Mouse (Mus musculus) Muller cell, postnatal 12 days (primary cell): ENCODE results near the gene Cdh23.

Experiments used
- DNase-seq: peaks from one replicate; pipeline ENCODE4 v3.0.0-alpha.2; 2015; ENCODE audit errors: inconsistent ontology term

Cdh23 gene

GRCm38 (mm10) chr10:60400507-60401295 lies 295.6 kb downstream of the Cdh23 start:
- DNase-seq = no peak

GRCm38 (mm10) chr10:60399449-60399848 lies 296.8 kb downstream of the Cdh23 start, which contains the start of gene Gm17455:
Gm17455 (plus strand) TSS chr10:60399726.
- no peak for DNase-seq

- no peak for DNase-seq
Observed at GRCm38 (mm10) chr10:60398051-60398814, 298.1 kb downstream of the Cdh23 start.

GRCm38 (mm10) chr10:60395605-60396004 lies 300.7 kb downstream of the Cdh23 start:
- peak; percentile 65 for DNase-seq

GRCm38 (mm10) chr10:60394936-60395335 lies 301.4 kb downstream of the Cdh23 start:
- no peak for DNase-seq

GRCm38 (mm10) chr10:60391661-60392060 lies 304.6 kb downstream of the Cdh23 start:
- DNase-seq = no peak

- DNase-seq = no peak
Observed at GRCm38 (mm10) chr10:60390904-60391420, 305.3 kb downstream of the Cdh23 start.

- DNase-seq = no peak
Observed at GRCm38 (mm10) chr10:60390177-60390903, 305.9 kb downstream of the Cdh23 start.

GRCm38 (mm10) chr10:60389447-60389865 lies 306.8 kb downstream of the Cdh23 start:
- DNase-seq = no peak

- no peak for DNase-seq
Observed at GRCm38 (mm10) chr10:60388332-60388731, 308.0 kb downstream of the Cdh23 start.

GRCm38 (mm10) chr10:60381142-60381925 lies 315.0 kb downstream of the Cdh23 start:
- no peak for DNase-seq

- DNase-seq = no peak
Observed at GRCm38 (mm10) chr10:60380229-60380628, 316.1 kb downstream of the Cdh23 start.

GRCm38 (mm10) chr10:60379419-60379957 lies 316.8 kb downstream of the Cdh23 start:
- DNase-seq = peak; percentile 26

GRCm38 (mm10) chr10:60376704-60377103 lies 319.6 kb downstream of the Cdh23 start:
- no peak for DNase-seq

- DNase-seq = no peak
Observed at GRCm38 (mm10) chr10:60373937-60374578, 322.2 kb downstream of the Cdh23 start.

GRCm38 (mm10) chr10:60373543-60373936 lies 322.8 kb downstream of the Cdh23 start:
- DNase-seq = no peak

- DNase-seq = no peak
Observed at GRCm38 (mm10) chr10:60371596-60372386, 324.5 kb downstream of the Cdh23 start.

GRCm38 (mm10) chr10:60370601-60371061 lies 325.7 kb downstream of the Cdh23 start:
- DNase-seq = no peak

- DNase-seq = peak; percentile 33
Observed at GRCm38 (mm10) chr10:60370098-60370497, 326.2 kb downstream of the Cdh23 start.
